Mouse (Mus musculus) liver, embryonic 14 days (tissue): ENCODE data around the gene Tlr5. TPM values are rescaled to one million over a fixed set of nuclear protein-coding genes. Genes with fewer than 3 reads are reported as not detected.

ENCODE experiments used
- polyA plus RNA-seq: library from polyadenylated mRNA; depleted of rRNA; stranded (reverse); fragments of >200 nt; gene quantifications from 2 replicates; pipeline ENCODE4 v1.2.3, GENCODE M21; 2012; rRNA removed

Gene Tlr5
- 0.76 and 0.93 TPM in 2 replicates for polyA plus RNA-seq

DNA sequence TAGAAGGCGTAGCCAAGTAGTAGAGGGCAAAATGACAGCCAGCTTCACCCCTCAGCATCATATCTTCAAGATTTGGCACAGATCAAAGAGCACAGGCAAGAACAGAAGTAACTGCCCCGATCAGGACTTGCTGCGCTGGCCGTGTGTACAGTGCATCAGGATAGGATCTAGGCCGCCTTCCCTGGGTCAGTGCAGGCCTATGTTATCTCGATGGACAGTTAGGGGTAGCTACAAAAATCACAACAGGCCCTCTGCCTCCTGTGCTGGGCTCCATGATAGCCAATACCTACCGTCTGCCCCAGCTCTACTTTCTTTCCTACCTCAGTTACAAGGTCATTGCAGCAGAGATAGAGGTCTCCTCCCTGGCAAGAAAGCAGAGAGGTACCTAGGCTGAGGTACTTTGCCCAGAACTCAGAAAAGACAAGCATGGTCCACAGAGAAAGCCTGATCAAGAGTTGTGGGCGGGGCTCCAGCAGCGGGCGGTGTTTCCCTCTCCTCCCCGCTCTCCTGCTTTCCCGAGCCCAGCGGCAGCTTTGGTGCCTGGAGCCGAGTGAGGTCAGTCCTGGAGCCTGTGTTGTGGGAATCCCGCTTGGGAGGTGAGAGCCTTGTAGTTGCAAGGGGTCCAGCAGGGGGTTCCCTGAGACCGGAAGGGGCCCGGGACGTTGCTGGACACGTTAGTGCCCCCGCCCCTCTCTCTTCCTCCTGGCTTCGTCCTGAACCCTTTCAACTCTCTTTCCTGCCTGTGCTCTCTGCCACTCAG lies at the start of gene Tlr5:
Gene Tlr5 (plus strand): TSS at position 502 of the 760 bp plus-strand sequence.

Other genes starting within 250 kb of the Tlr5 start
- not detected in 2 replicates for gene Ccdc185, start 205.6 kb upstream of the Tlr5 start, polyA plus RNA-seq
- 0.59 and 0.69 TPM in 2 replicates for gene Susd4, start 190.9 kb upstream of the Tlr5 start, polyA plus RNA-seq